Mouse (Mus musculus) neural tube, postnatal 0 days (tissue): ENCODE measurements around the gene Shroom2. TPM values are rescaled to one million over a fixed set of nuclear protein-coding genes. Genes with fewer than 3 reads are reported as not detected.

Experiments
- polyA plus RNA-seq: library from polyadenylated mRNA; unstranded; fragments of >200 nt; fragmentation: Nextera tagmentation; extraction: Ambion mirVana; gene quantifications from 2 replicates; pipeline ENCODE4 v1.2.1, GENCODE M21; 2015

Shroom2 gene
- 140 TPM in 2 replicates for polyA plus RNA-seq

GRCm38 (mm10) chrX:152768891-152769599, at the start of gene Shroom2:
Gene Shroom2, minus strand, starts transcription at chrX:152769465.

DNA sequence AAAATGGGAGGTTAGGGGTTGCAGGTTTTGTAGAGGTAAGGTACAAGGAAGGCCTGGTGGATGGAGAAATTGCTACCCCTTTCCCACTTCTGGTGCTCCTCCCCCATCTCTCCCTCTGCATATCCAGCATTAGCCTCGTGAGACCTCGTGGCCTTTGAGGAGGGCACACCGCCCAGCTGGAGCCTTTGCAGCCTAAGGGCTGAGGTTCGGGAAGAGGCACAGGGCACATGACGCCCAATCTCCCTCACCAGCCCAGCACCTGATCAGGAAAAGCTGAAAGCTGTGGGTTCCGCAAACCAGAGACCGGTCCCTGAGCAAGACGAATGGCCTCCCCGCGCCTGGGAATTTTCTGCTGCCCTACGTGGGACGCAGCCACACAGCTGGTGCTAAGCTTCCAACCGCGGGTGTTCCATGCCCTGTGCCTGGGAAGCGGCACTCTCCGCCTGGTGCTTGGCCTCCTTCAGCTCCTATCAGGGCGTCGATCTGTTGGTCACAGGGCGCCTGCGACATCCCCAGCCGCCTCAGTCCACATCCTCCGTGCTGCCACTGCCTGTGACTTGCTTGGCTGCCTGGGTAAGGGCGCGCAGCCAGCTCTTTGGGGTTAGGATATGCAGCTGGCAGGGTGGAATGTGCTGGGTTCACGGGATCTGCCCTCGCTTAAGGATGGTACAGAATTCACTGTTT, 12.6 kb upstream of the Shroom2 start, which contains the start of gene Gpr143:
Gene Gpr143, plus strand, starts transcription at position 202 of the 684 bp plus-strand sequence.

DNA sequence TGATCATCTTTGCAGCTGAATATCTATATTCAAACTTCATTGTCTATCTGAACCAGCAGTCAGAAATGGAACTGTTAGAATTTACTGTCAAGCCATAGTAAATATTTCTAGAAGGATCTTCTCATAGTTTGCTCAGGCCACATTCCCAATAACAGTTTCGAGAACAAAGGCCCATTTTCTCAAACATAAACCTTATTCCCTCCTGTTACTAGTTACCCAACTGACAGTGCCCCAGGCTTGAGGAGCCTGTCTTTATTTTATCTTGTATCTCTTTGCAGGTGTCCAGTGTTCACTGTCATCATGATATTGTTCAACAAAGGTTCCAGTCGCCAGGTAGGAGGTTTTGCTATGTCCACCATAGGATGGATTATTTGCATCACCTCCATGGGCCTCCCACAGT, 206.2 kb downstream of the Shroom2 start, which contains the start of gene Cldn34a:
Gene Cldn34a, plus strand, starts transcription at position 301 of the 400 bp plus-strand sequence.

Other genes with a start within 250 kb of the Shroom2 start
- not detected in 2 replicates for gene Cldn34a, start 206.1 kb downstream of the Shroom2 start, polyA plus RNA-seq
- 0.22 TPM in 2 replicates for gene Gpr143, start 12.5 kb upstream of the Shroom2 start, polyA plus RNA-seq
- 3.9 and 4.9 TPM in 2 replicates for gene Usp51, start 237.0 kb upstream of the Shroom2 start, polyA plus RNA-seq